Mouse (Mus musculus) layer of hippocampus, postnatal 36 days (tissue): ENCODE results near the gene Ovch2. TPM values are rescaled to one million over a fixed set of nuclear protein-coding genes. Genes with fewer than 3 reads are reported as not detected.
A peak's percentile ranks its signal among the peaks of the same experiment; 100 is the strongest.

Experiments used
- DNase-seq, 2 experiments: peaks; one replicate each; pipeline ENCODE4 v3.0.0; 2022
- total RNA-seq, 2 experiments: library from RNA; stranded (reverse); gene quantifications; 2 replicates each; pipeline ENCODE4 v1.2.3; 2021

Ovch2 gene
- total RNA-seq, 2 experiments from 2014 or later = not detected

GRCm38 (mm10) chr7:107744454-107744853 lies 56.6 kb downstream of the Ovch2 start:
- DNase-seq = no peak

GRCm38 (mm10) chr7:107742963-107743465 lies 58.0 kb downstream of the Ovch2 start:
- DNase-seq = no peak

GRCm38 (mm10) chr7:107738726-107739125 lies 62.3 kb downstream of the Ovch2 start:
- DNase-seq = peak in 1 of 2 experiments; percentile 30

- DNase-seq = no peak
Measured at GRCm38 (mm10) chr7:107733162-107733561, 67.8 kb downstream of the Ovch2 start.

Other genes starting within 250 kb of the Ovch2 start
- 10 to 100 TPM; 12.5 to 13.2 TPM for gene Olfml1, start 233.8 kb downstream of the Ovch2 start, total RNA-seq
- gene Ppfibp2, start 206.0 kb downstream of the Ovch2 start, total RNA-seq = 1 to 10 TPM; 6.7 to 6.8 TPM
- not detected for gene 5330417H12Rik, start 176.0 kb downstream of the Ovch2 start, total RNA-seq
- gene Cyb5r2, start 43.2 kb downstream of the Ovch2 start, total RNA-seq = not detected
- not detected for gene Olfr467, start 11.1 kb upstream of the Ovch2 start, total RNA-seq
- not detected for gene Olfr469, start 24.3 kb upstream of the Ovch2 start, total RNA-seq
- gene Olfr470, start 46.3 kb upstream of the Ovch2 start, total RNA-seq = not detected
- gene Olfr472, start 96.7 kb upstream of the Ovch2 start, total RNA-seq = not detected
- not detected for gene Olfr473, start 129.2 kb upstream of the Ovch2 start, total RNA-seq
- gene Olfr474, start 153.4 kb upstream of the Ovch2 start, total RNA-seq = not detected
- gene Olfr476, start 163.6 kb upstream of the Ovch2 start, total RNA-seq = not detected
- not detected for gene Olfr477, start 185.5 kb upstream of the Ovch2 start, total RNA-seq
- not detected for gene Olfr478, start 232.8 kb upstream of the Ovch2 start, total RNA-seq
- gene Olfr479, start 249.5 kb upstream of the Ovch2 start, total RNA-seq = not detected